Mouse (Mus musculus): ENCODE data around the gene Nifk. TPM values are rescaled to one million over a fixed set of nuclear protein-coding genes. Genes with fewer than 3 reads are reported as not detected.

The Nifk gene
- total and polyA plus RNA-seq, 3 experiments, result 133 to 316 (median 187) TPM

DNA sequence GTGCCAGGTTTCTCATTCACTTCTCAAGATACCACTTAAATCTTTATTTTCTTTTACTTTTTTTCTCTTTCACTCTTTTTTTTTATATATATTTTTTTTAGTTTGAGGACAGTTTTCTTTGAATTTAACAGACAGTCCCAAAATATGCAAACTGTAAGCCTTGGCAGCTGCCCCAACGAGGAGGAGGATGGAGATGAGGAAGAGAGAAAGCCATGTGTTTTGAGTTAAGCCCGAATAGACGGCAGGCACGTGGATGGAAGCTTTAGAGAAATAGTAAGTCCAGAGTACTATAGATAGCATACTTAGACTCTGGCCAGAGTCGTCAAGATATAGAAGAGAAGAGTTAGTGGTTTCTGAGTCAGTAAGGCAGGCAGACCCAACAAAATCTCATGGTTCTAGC lies 56.1 kb downstream of the Nifk start:
- Histone ChIP-seq H3K4me3 (ENCODE audit: control insufficient read depth in 1 of 2, insufficient read depth in 1 of 2, low read depth in 2 of 2, low read length in 2 of 2) (no peak overlapping the region), H3K9me3 (replicated peaks; ENCODE audit: insufficient read depth, low read length) (no peaks in the 10 kb centered on the region), H3K79me2 (ENCODE audit: control insufficient read depth, insufficient read depth, low read length, poor library complexity) (no peaks in the 10 kb centered on the region), H3K27me3 (ENCODE audit: control insufficient read depth in 1 of 2, insufficient read depth in 2 of 2, low read length in 2 of 2) (no peaks in the 10 kb centered on the region; a peak in 1 of 4 replicates), H3K4me1 (ENCODE audit: control insufficient read depth in 1 of 2, insufficient read depth in 2 of 2, low read length in 2 of 2) (no peaks in the 10 kb centered on the region), H3K36me3 (ENCODE audit: control insufficient read depth in 1 of 2, insufficient read depth in 2 of 2, low read length in 2 of 2) (no peaks in the 10 kb centered on the region), H3K27ac (ENCODE audit: control insufficient read depth, low read depth, low read length) (no peak overlapping the region), H3K9ac (ENCODE audit: control insufficient read depth, low read depth, low read length, poor library complexity, severe bottlenecking) (no peak overlapping the region)
- TF ChIP-seq MXI1 (IDR thresholded peaks at IDR 0.05; ENCODE audit: low read depth, low read length) (peak; percentile 50), RCOR1 (IDR thresholded peaks at IDR 0.05; ENCODE audit: low read depth, low read length) (no peak), MYC (IDR thresholded peaks at IDR 0.05; ENCODE audit: low read depth, low read length) (0 out of 2 replicates have a peak, but pooled peaks have one; percentile 37)
- no peak for DNase-seq (ENCODE audit: low read depth, low spot score)

DNA sequence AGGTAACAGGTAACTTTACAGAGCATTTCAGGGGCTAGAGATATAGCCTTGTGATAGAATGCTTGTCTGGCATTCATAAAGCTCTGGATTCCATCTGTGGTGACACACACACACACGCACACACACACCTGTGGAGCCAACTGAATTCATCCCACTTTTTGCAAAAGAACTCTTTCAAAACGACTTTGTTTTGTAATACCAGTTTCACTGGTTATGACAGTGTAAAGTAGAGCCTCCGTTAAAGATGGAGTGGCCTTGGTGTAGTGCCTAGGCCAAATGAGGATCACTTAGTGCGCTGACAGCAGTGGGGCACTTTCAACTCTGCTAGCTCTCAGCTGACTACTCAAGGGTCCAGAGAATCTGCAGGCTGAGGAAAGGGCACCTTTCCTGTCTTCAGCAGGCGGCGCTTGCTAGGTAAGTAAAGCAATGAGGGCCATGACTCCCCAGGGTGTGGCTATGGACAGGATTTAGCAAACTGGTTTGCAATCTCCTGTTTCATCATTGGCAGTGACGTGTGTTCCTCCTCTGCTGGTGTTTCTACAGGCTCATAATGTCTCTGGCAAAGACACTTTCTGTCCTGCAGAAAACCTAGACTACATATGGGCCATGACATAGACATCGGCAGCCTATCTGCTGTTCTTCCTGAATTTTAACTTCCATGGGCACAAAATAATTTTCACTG lies 58.6 kb downstream of the Nifk start:
- Histone ChIP-seq H3K27me3 (ENCODE audit: control insufficient read depth in 1 of 2, insufficient read depth in 2 of 2, low read length in 2 of 2) (no peaks in the 10 kb centered on the region; a peak in 1 of 4 replicates), H3K4me1 (ENCODE audit: control insufficient read depth in 1 of 2, insufficient read depth in 2 of 2, low read length in 2 of 2) (no peaks in the 10 kb centered on the region), H3K9me3 (replicated peaks; ENCODE audit: insufficient read depth, low read length) (no peaks in the 10 kb centered on the region), H3K27ac (ENCODE audit: control insufficient read depth, low read depth, low read length) (no peak overlapping the region), H3K9ac (ENCODE audit: control insufficient read depth, low read depth, low read length, poor library complexity, severe bottlenecking) (no peak overlapping the region), H3K4me3 (ENCODE audit: control insufficient read depth in 1 of 2, insufficient read depth in 1 of 2, low read depth in 2 of 2, low read length in 2 of 2) (no peak overlapping the region), H3K36me3 (ENCODE audit: control insufficient read depth in 1 of 2, insufficient read depth in 2 of 2, low read length in 2 of 2) (no peaks in the 10 kb centered on the region), H3K79me2 (ENCODE audit: control insufficient read depth, insufficient read depth, low read length, poor library complexity) (no peaks in the 10 kb centered on the region)
- no peak for DNase-seq (ENCODE audit: low read depth, low spot score)
- TF ChIP-seq E2F4 (IDR thresholded peaks at IDR 0.05; ENCODE audit: borderline replicate concordance, low read depth, low read length) (no peak), CTCF (IDR thresholded peaks at IDR 0.05 in 2 of 3, conservative IDR thresholded peaks at IDR 0.05 in 1 of 3; ENCODE audit: control insufficient read depth in 1 of 3, insufficient read depth in 1 of 3, low read depth in 2 of 3, low read length in 3 of 3, poor library complexity in 1 of 3, severe bottlenecking in 1 of 3) (no peak), HCFC1 (IDR thresholded peaks at IDR 0.05; ENCODE audit: low read depth, low read length) (no peak), TAL1 (IDR thresholded peaks at IDR 0.05; ENCODE audit: low read length) (no peak), ZNF384 (IDR thresholded peaks at IDR 0.05; ENCODE audit: low read depth, low read length) (no peak), ZC3H11A (IDR thresholded peaks at IDR 0.05; ENCODE audit: low read depth, low read length) (no peak), TCF12 (IDR thresholded peaks at IDR 0.05; ENCODE audit: low read depth, low read length) (no peak), ZMIZ1 (IDR thresholded peaks at IDR 0.05; ENCODE audit: low read depth, low read length) (no peak), MAFK (IDR thresholded peaks at IDR 0.05; ENCODE audit: borderline replicate concordance, low read depth, low read length) (no peak), KAT2A (conservative IDR thresholded peaks at IDR 0.05; ENCODE audit: low read depth, low read length) (no peak)

Other genes starting within 250 kb of the Nifk start
- gene Gm29106, start 145.3 kb upstream of the Nifk start, total RNA-seq (2012; rRNA removed), result not detected in 2 replicates
- under 1 TPM in 1 of 2 experiments, not detected in 1; 0.06 TPM for gene Gm29106, start 145.3 kb upstream of the Nifk start, polyA plus RNA-seq (2012; ENCODE audit: insufficient read depth in 1 of 2, insufficient read length in 2 of 2, low read depth in 1 of 2, low replicate concordance in 2 of 2, missing spikeins in 1 of 2)
- 164 and 167 TPM in 2 replicates for gene Tsn, start 10.1 kb upstream of the Nifk start, total RNA-seq (2012; rRNA removed)
- gene Tsn, start 10.1 kb upstream of the Nifk start, polyA plus RNA-seq (2012; ENCODE audit: insufficient read depth in 1 of 2, insufficient read length in 2 of 2, low read depth in 1 of 2, low replicate concordance in 2 of 2, missing spikeins in 1 of 2), result 100 to 1,000 TPM; 119 to 378 TPM
- gene Clasp1, start 67.2 kb downstream of the Nifk start, total RNA-seq (2012; rRNA removed), result 13.9 and 16.0 TPM in 2 replicates
- 10 to 100 TPM in 1 of 2 experiments, not detected in 1; 21.3 TPM for gene Clasp1, start 67.2 kb downstream of the Nifk start, polyA plus RNA-seq (2012; ENCODE audit: insufficient read depth in 1 of 2, insufficient read length in 2 of 2, low read depth in 1 of 2, low replicate concordance in 2 of 2, missing spikeins in 1 of 2)

Data from MEL (cell line).